Mouse (Mus musculus) lung, adult 2 months (tissue): ENCODE results near the gene Epha2.

Experiments used
- CTCF ChIP-seq: fragments of 200-500 bp; IDR thresholded peaks from 2 replicates; pipeline ENCODE4 v1.5.1; 2011; ENCODE audit warnings: mild to moderate bottlenecking, low read length, control low read depth; ENCODE audit not compliant: insufficient read depth
- POLR2A ChIP-seq: fragments of 200-500 bp; IDR thresholded peaks from 2 replicates; pipeline ENCODE4 v1.6.1; 2011; ENCODE audit warnings: low read depth, mild to moderate bottlenecking, control low read depth, low read length, borderline replicate concordance; ENCODE audit errors: extremely low read depth

- no peak for TF ChIP-seq CTCF
- TF ChIP-seq POLR2A, result no peak
These were observed 15.6 kb downstream of the Epha2 start for GRCm38 (mm10) chr4:141316498-141317180.
